Mouse (Mus musculus): ENCODE results near the gene Ffar2. TPM values are rescaled to one million over a fixed set of nuclear protein-coding genes. Genes with fewer than 3 reads are reported as not detected.
"Not testable (repeated sequence)": the region's sequence is repeated elsewhere in the genome, so short reads cannot be mapped to it uniquely, and the experiment has no call there.

Gene Ffar2
- polyA plus RNA-seq, 1 experiment = not detected

- Histone ChIP-seq H3K4me3 (replicated peaks) (no peak overlapping the region), H3K27me3 (ENCODE audit: control insufficient read depth) (no peaks in the 10 kb centered on the region), H3K36me3 (ENCODE audit: control insufficient read depth) (no peaks in the 10 kb centered on the region), H3K9me3 (ENCODE audit: control insufficient read depth, low read length) (no peaks in the 10 kb centered on the region), H3K4me1 (ENCODE audit: control insufficient read depth) (no peaks in the 10 kb centered on the region)
- no peak for TF ChIP-seq GATA1 (IDR thresholded peaks at IDR 0.05; ENCODE audit: low read length)
- no peak for TF ChIP-seq TAL1 (IDR thresholded peaks at IDR 0.05; ENCODE audit: low read length)
Observed at GRCm38 (mm10) chr7:30847934-30848333, 24.4 kb upstream of the Ffar2 start.

DNA sequence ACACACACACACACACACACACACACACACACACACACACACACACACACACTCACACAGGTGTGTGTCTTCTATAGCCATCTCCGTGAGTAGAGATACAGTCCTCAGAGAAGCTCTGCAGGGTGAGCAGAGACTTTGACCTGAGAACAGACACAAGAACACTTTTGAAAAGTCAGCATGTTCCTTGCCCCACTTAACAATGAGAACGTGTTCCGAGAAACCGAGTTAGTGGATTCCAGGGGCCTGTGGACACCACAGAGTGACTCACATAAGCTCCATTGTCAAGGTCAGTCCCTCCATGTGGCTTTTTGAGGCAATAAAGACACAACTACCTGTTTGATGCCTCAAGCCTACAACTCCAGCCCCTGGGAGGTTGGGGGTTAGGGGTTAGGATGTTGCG, 23.8 kb upstream of the Ffar2 start:
- H3K27me3 ChIP-seq (ENCODE audit: control insufficient read depth) = no peaks in the 10 kb centered on the region
- TF ChIP-seq TAL1 (IDR thresholded peaks at IDR 0.05; ENCODE audit: low read length) (no peak), GATA1 (IDR thresholded peaks at IDR 0.05; ENCODE audit: low read length) (no peak)
- no peaks in the 10 kb centered on the region for H3K4me1 ChIP-seq (ENCODE audit: control insufficient read depth)
- no peaks in the 10 kb centered on the region for H3K9me3 ChIP-seq (ENCODE audit: control insufficient read depth, low read length)
- no peak overlapping the region for H3K4me3 ChIP-seq (replicated peaks)
- no peaks in the 10 kb centered on the region for H3K36me3 ChIP-seq (ENCODE audit: control insufficient read depth)

GRCm38 (mm10) chr7:30846505-30847053, 23.0 kb upstream of the Ffar2 start:
- TF ChIP-seq TAL1 (IDR thresholded peaks at IDR 0.05; ENCODE audit: low read length) = no peak
- TF ChIP-seq GATA1 (IDR thresholded peaks at IDR 0.05; ENCODE audit: low read length) = no peak
- Histone ChIP-seq H3K4me3 (replicated peaks) (no peak overlapping the region), H3K9me3 (ENCODE audit: control insufficient read depth, low read length) (no peaks in the 10 kb centered on the region), H3K36me3 (ENCODE audit: control insufficient read depth) (no peaks in the 10 kb centered on the region), H3K27me3 (ENCODE audit: control insufficient read depth) (no peaks in the 10 kb centered on the region), H3K4me1 (ENCODE audit: control insufficient read depth) (no peaks in the 10 kb centered on the region)

DNA sequence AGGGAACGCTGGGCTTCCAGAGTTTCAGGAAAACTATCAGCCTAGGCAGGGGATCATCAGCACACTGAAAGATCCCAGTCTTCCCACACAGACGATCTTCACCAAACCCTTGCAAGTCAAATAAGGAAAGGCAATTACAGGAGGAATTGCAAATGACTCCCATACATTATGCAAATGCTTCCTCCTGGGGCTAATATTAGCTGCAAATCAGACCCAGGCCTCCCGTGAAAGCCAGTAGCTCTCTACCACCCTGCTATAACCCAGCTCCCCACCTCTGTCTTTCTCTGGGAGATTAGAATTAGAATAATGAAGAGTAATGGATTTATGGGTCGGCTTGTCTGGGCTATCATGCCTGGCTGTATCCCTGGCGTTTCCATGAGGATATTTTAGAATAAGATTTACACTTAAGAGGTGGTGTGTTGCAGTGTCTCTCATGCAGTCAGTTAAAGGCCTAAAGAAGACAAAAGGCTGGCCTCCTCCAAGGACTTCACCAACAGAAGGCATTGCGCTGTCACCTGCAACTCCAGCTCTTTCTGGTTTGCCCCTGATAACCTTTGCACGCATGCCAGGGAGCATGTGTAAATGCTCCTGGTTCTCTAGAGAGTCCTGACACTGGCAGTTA, 21.2 kb upstream of the Ffar2 start:
- no peaks in the 10 kb centered on the region for H3K9me3 ChIP-seq (ENCODE audit: control insufficient read depth, low read length)
- H3K4me1 ChIP-seq (ENCODE audit: control insufficient read depth) = no peaks in the 10 kb centered on the region
- no peak overlapping the region for H3K4me3 ChIP-seq (replicated peaks)
- H3K27me3 ChIP-seq (ENCODE audit: control insufficient read depth) = no peaks in the 10 kb centered on the region
- H3K36me3 ChIP-seq (ENCODE audit: control insufficient read depth) = no peaks in the 10 kb centered on the region
- no peak for TF ChIP-seq GATA1 (IDR thresholded peaks at IDR 0.05; ENCODE audit: low read length)
- TF ChIP-seq TAL1 (IDR thresholded peaks at IDR 0.05; ENCODE audit: low read length) = no peak

GRCm38 (mm10) chr7:30842092-30842491, 18.5 kb upstream of the Ffar2 start:
- H3K9me3 ChIP-seq (ENCODE audit: control insufficient read depth, low read length) = no peaks in the 10 kb centered on the region
- H3K4me1 ChIP-seq (ENCODE audit: control insufficient read depth) = no peaks in the 10 kb centered on the region
- no peak overlapping the region for H3K4me3 ChIP-seq (replicated peaks)
- no peaks in the 10 kb centered on the region for H3K27me3 ChIP-seq (ENCODE audit: control insufficient read depth)
- TF ChIP-seq TAL1 (IDR thresholded peaks at IDR 0.05; ENCODE audit: low read length) (no peak), GATA1 (IDR thresholded peaks at IDR 0.05; ENCODE audit: low read length) (no peak)
- no peaks in the 10 kb centered on the region for H3K36me3 ChIP-seq (ENCODE audit: control insufficient read depth)

DNA sequence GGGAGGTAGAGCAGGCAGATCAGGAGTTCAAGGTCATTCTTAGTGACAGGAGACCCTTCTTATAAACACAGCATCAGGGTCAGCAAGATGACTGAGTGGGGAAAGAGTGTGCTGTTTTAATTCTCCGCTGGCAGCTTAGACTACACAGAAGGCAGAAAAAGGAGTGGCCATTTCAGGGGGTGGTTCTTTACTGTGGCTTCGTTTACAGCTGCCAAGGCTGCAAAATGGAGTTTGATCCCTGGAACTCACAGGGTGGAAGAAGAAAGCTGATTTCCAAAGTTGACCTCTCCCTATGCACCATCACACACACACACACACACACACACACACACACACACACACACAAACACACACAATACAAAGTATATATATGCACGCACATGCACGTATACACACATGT, 17.8 kb upstream of the Ffar2 start:
- H3K9me3 ChIP-seq (ENCODE audit: control insufficient read depth, low read length) = no peaks in the 10 kb centered on the region
- no peaks in the 10 kb centered on the region for H3K36me3 ChIP-seq (ENCODE audit: control insufficient read depth)
- no peaks in the 10 kb centered on the region for H3K4me1 ChIP-seq (ENCODE audit: control insufficient read depth)
- no peaks in the 10 kb centered on the region for H3K27me3 ChIP-seq (ENCODE audit: control insufficient read depth)
- H3K4me3 ChIP-seq (replicated peaks) = no peak overlapping the region
- TF ChIP-seq TAL1 (IDR thresholded peaks at IDR 0.05; ENCODE audit: low read length) (no peak), GATA1 (IDR thresholded peaks at IDR 0.05; ENCODE audit: low read length) (no peak)

- Histone ChIP-seq H3K9me3 (ENCODE audit: control insufficient read depth, low read length) (no peaks in the 10 kb centered on the region), H3K4me3 (replicated peaks) (no peak overlapping the region), H3K4me1 (ENCODE audit: control insufficient read depth) (no peaks in the 10 kb centered on the region), H3K36me3 (ENCODE audit: control insufficient read depth) (no peaks in the 10 kb centered on the region), H3K27me3 (ENCODE audit: control insufficient read depth) (no peaks in the 10 kb centered on the region)
- no peak for TF ChIP-seq GATA1 (IDR thresholded peaks at IDR 0.05; ENCODE audit: low read length)
- TF ChIP-seq TAL1 (IDR thresholded peaks at IDR 0.05; ENCODE audit: low read length) = no peak
Observed at GRCm38 (mm10) chr7:30840306-30840705, 16.7 kb upstream of the Ffar2 start.

- H3K27me3 ChIP-seq (ENCODE audit: control insufficient read depth) = no peaks in the 10 kb centered on the region
- no peaks in the 10 kb centered on the region for H3K36me3 ChIP-seq (ENCODE audit: control insufficient read depth)
- no peak for TF ChIP-seq TAL1 (IDR thresholded peaks at IDR 0.05; ENCODE audit: low read length)
- no peak for TF ChIP-seq GATA1 (IDR thresholded peaks at IDR 0.05; ENCODE audit: low read length)
- H3K4me1 ChIP-seq (ENCODE audit: control insufficient read depth) = no peaks in the 10 kb centered on the region
- no peak overlapping the region for H3K4me3 ChIP-seq (replicated peaks)
- H3K9me3 ChIP-seq (ENCODE audit: control insufficient read depth, low read length) = no peaks in the 10 kb centered on the region
Observed at GRCm38 (mm10) chr7:30837277-30837676, 13.7 kb upstream of the Ffar2 start.

DNA sequence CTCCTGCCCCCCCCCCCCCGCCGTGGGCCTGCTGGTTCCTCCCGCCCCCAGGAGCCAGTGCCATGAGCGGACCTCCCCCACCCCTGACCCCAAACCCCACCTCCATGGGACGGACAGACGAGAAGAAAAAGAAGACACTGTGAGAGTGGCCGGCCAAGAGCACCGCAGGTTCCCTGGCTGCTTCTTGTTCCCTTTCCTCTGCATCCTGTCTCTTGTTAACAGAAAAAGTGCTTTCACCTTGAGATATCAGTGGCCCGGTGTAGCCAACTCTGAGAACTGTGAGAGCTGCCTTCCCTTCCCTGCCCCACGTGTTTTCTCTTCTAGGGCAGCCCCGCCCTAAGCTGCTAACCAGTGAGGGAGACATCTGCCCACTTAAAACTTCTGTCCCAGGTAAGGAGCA, 9.1 kb upstream of the Ffar2 start:
- H3K27me3 ChIP-seq (ENCODE audit: control insufficient read depth); H3K4me3 ChIP-seq (replicated peaks); H3K36me3 ChIP-seq (ENCODE audit: control insufficient read depth); H3K4me1 ChIP-seq (ENCODE audit: control insufficient read depth); H3K9me3 ChIP-seq (ENCODE audit: control insufficient read depth, low read length): not testable (repeated sequence)

- Histone ChIP-seq H3K36me3 (ENCODE audit: control insufficient read depth) (no peaks in the 10 kb centered on the region), H3K4me1 (ENCODE audit: control insufficient read depth) (no peaks in the 10 kb centered on the region), H3K9me3 (ENCODE audit: control insufficient read depth, low read length) (peaks cover 2% of the 10 kb centered on the region; the same call in 1 of the 2 replicates), H3K27me3 (ENCODE audit: control insufficient read depth) (no peaks in the 10 kb centered on the region), H3K4me3 (replicated peaks) (no peak overlapping the region)
- no peak for TF ChIP-seq GATA1 (IDR thresholded peaks at IDR 0.05; ENCODE audit: low read length)
- no peak for TF ChIP-seq TAL1 (IDR thresholded peaks at IDR 0.05; ENCODE audit: low read length)
Observed at GRCm38 (mm10) chr7:30832261-30832660, 8.7 kb upstream of the Ffar2 start.
